8 mouse cellular contexts compared by ENCODE assay signal in genomic region chrX:160170150-160170549, GRCm38 (mm10). TPM values are rescaled to one million over a fixed set of nuclear protein-coding genes. Genes with fewer than 3 reads are reported as not detected.
DNase-seq lines count a peak whose midpoint lies in the region; ATAC-seq lines count a peak whose summit lies in the region.

No protein-coding gene starts in this region.

- no peaks in the 10 kb centered on the region for H3K27me3 ChIP-seq in neural tube, embryonic 15.5 days (replicated peaks)

- no peak overlapping the region for H3K27ac ChIP-seq in neural tube, embryonic 15.5 days (replicated peaks)

- WGBS in neural tube, embryonic 15.5 days: 13% methylated on average over 3 of the region's 3 CpGs

- H3K4me1 ChIP-seq in neural tube, embryonic 15.5 days: no peaks in the 10 kb centered on the region

- no peaks in the 10 kb centered on the region for H3K36me3 ChIP-seq in neural tube, embryonic 15.5 days

- no peak for ATAC-seq in neural tube, embryonic 15.5 days (ENCODE audit: low FRiP score)
- peak; percentile 54 for ATAC-seq in activated CD4-positive, CD25-positive, alpha-beta regulatory T cell, adult 4 months
- no peak for ATAC-seq in erythroid progenitor cell, adult 5-6 weeks (replicated peaks; ENCODE audit: low FRiP score, poor library complexity, severe bottlenecking)

- no peak overlapping the region for H3K4me2 ChIP-seq in neural tube, embryonic 15.5 days

- intact Hi-C loops in left cerebral cortex, postnatal 4 days (cut with DNase I): no loop called here

- peak; percentile 56 for DNase-seq in neural tube, embryonic 10.5 days (ENCODE audit: extremely low spot score, low spot score)
- peak; percentile 69 for DNase-seq in embryo, embryonic 10 days (ENCODE audit: low spot score)
- peak; percentile 72 for DNase-seq in induced T-regulatory cell, adult 2 months (ENCODE audit: low read depth)
- DNase-seq in left cerebral cortex, postnatal 4 days: peak; percentile 56
- peak; percentile 40 for DNase-seq in retina, postnatal 7 days (ENCODE audit: low read depth, low spot score)

- no peaks in the 10 kb centered on the region for H3K9me3 ChIP-seq in neural tube, embryonic 15.5 days (replicated peaks)

- no peak overlapping the region for H3K4me3 ChIP-seq in neural tube, embryonic 15.5 days (replicated peaks)

- H3K9ac ChIP-seq in neural tube, embryonic 15.5 days (replicated peaks): no peak overlapping the region

RNA-seq across cellular contexts. Expression of gene Pdha1, which starts 31.9 kb away (rescaled TPM):
- 158 and 163 TPM in 2 replicates for polyA plus RNA-seq in neural tube, embryonic 15.5 days (2015; fragmentation: Nextera tagmentation; extraction: Ambion mirVana)
- 100 to 1,000 TPM; 168 to 176 TPM for polyA plus RNA-seq in activated CD4-positive, CD25-positive, alpha-beta regulatory T cell, adult 4 months (2017; shearing (Covaris generic))
- 100 to 1,000 TPM; 210 to 214 TPM for total RNA-seq in left cerebral cortex, postnatal 4 days (2021)
- total RNA-seq in erythroid progenitor cell, adult 5-6 weeks (2015; ENCODE audit: low replicate concordance): 18.9 and 28.5 TPM in 2 replicates
- total RNA-seq in erythroid progenitor cell, adult 5-6 weeks (2017; ENCODE audit: low replicate concordance): 17.3 and 28.5 TPM in 2 replicates

Comparison
In these comparisons a context has a peak if more than half of its experiments do, and no peak if none do; other contexts are left out.
1. RNA of gene Pdha1, which starts 31.9 kb away (total RNA-seq): 210 to 214 TPM in left cerebral cortex, postnatal 4 days; 17.3 to 28.5 TPM in erythroid progenitor cell, adult 5-6 weeks; every median in the first group is over 4 times any median in the second.
2. Peak in every context shown above with its lines, with median percentiles within 50 percentile points of each other: DNase-seq.